Mouse (Mus musculus) heart, postnatal 14 days (tissue): ENCODE results near the gene Gm6358. TPM values are rescaled to one million over a fixed set of nuclear protein-coding genes. Genes with fewer than 3 reads are reported as not detected.
"Not testable (repeated sequence)": the region's sequence is repeated elsewhere in the genome, so short reads cannot be mapped to it uniquely, and the experiment has no call there.

ENCODE experiments used
- DNase-seq, 2 experiments: peaks; one replicate each; pipeline ENCODE4 v3.0.0; 2021 to 2022
- intact Hi-C: fragments of 180-260 bp; cut with DNase I; formaldehyde crosslinking; loops from one replicate; pipeline ENCODE4 v1.15.1; 2025
- long read RNA-seq, 2 experiments: library from polyadenylated mRNA; stranded (forward); transcript quantifications; one replicate each; pipeline ENCODE4 v2.0.0; 2021
- total RNA-seq, 2 experiments: library from RNA; stranded (reverse); gene quantifications; 2 replicates each; pipeline ENCODE4 v1.2.3; 2021

Gm6358 gene
- not detected for total RNA-seq
- long read RNA-seq, experiment 1 = 0 reads
- long read RNA-seq, experiment 2 = 0 reads

- no peak for DNase-seq
- intact Hi-C loops = no loop called here
Observed at GRCm38 (mm10) chr16:89140551-89140950, at the start of gene Gm6358. Gm6358 (plus strand) TSS chr16:89140851.

GRCm38 (mm10) chr16:89150786-89151185, 10.1 kb downstream of the Gm6358 start, which contains the start of gene Gm10061:
Gm10061 (plus strand) TSS chr16:89151086.
- intact Hi-C loops = no loop called here

GRCm38 (mm10) chr16:89157652-89158051, 17.0 kb downstream of the Gm6358 start, which contains the start of gene Gm9789:
Gm9789 (plus strand) TSS chr16:89157952.
- intact Hi-C loops = no loop called here
- no peak for DNase-seq

More at GRCm38 (mm10) chr16:89150786-89151185, 10.1 kb downstream of the Gm6358 start, which contains the start of gene Gm10061:
- no peak for DNase-seq

DNA sequence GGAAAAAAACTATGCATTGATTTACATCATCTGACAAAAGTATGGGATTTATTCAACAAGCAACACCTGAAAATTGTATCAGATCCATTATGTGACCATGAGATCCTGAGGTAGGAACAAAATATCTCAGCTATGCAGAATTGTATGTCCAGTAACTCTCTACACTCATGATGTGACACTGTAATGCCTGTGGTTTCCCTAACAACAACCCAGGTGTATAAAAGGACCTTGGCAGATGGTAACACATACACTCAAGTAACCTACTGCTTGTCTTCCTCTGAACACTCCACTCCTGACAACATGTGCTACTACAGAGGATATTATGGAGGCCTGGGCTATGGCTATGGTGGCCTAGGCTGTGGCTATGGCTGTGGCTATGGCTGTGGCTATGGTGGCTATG, 28.5 kb downstream of the Gm6358 start, which contains the start of gene Gm7735:
TSS of gene Gm7735 (plus strand) at position 301 of the 400 bp plus-strand sequence.
- intact Hi-C loops, DNase-seq: not testable (repeated sequence)

DNA sequence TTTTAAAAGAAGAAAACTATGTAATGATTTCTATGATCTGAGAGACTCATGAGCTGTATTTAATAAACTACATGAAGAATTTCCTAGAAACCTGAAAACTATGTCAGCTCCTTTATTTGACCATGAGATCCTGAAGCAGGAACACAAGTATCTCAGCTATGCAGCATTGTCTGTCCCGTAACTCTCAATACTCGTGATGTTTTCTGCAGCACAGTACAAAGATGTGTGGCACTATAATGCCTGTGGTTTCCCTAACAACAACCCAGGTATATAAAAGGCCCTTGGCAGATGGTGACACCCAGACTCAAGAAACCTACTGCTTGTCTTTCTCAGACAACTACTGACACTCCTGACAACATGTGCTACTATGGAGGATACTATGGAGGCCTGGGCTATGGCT, 33.8 kb downstream of the Gm6358 start, which contains the start of gene 1110057P08Rik:
TSS of gene 1110057P08Rik (plus strand) at position 301 of the 400 bp plus-strand sequence.
- no peak for DNase-seq
- intact Hi-C loops = no loop called here

DNA sequence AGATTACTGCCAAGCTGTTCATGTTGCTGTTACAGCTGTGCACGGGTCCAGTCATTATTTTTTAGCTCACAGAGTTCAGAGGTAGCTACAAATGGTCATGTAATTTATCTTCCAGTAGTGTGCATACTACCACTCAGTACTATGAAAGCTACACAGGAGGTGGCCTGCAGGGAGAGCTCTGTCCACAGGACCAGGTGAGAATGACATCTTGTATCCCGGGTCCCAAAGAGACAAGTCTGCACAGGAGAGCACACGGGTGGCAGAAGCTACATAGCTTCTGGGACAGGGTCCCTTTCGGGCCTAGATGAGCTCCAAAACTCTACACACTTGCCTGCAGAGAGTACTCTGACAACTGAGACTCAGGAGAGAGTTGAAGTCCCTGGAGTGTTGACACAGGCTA, 48.0 kb downstream of the Gm6358 start:
- intact Hi-C loops = no loop called here
- DNase-seq = no peak

Other genes starting within 250 kb of the Gm6358 start
- gene Krtap19-5, start 244.4 kb upstream of the Gm6358 start, total RNA-seq = not detected
- not detected for gene Krtap19-9b, start 208.6 kb upstream of the Gm6358 start, total RNA-seq
- not detected for gene Krtap16-3, start 178.0 kb upstream of the Gm6358 start, total RNA-seq
- not detected for gene Krtap22-2, start 130.1 kb upstream of the Gm6358 start, total RNA-seq
- gene Gm10229, start 125.6 kb upstream of the Gm6358 start, total RNA-seq = not detected
- gene Krtap6-1, start 109.2 kb upstream of the Gm6358 start, total RNA-seq = not detected
- gene Gm10228, start 99.4 kb upstream of the Gm6358 start, total RNA-seq = not detected
- not detected for gene Krtap6-5, start 93.0 kb upstream of the Gm6358 start, total RNA-seq
- gene 1110025L11Rik, start 76.8 kb upstream of the Gm6358 start, total RNA-seq = not detected
- gene Krtap6-3, start 56.8 kb upstream of the Gm6358 start, total RNA-seq = not detected
- gene Gm10061, start 10.2 kb downstream of the Gm6358 start, total RNA-seq = not detected
- not detected for gene Gm9789, start 17.1 kb downstream of the Gm6358 start, total RNA-seq
- not detected for gene Gm7735, start 28.6 kb downstream of the Gm6358 start, total RNA-seq
- gene 1110057P08Rik, start 33.9 kb downstream of the Gm6358 start, total RNA-seq = not detected
- gene Krtap20-2, start 65.0 kb downstream of the Gm6358 start, total RNA-seq = not detected